Mouse (Mus musculus): ENCODE data around the gene Vgll4.

The Vgll4 gene

GRCm38 (mm10) chr6:114935362-114935761, 34.4 kb downstream of the Vgll4 start:
- DNase-seq: no peak

DNA sequence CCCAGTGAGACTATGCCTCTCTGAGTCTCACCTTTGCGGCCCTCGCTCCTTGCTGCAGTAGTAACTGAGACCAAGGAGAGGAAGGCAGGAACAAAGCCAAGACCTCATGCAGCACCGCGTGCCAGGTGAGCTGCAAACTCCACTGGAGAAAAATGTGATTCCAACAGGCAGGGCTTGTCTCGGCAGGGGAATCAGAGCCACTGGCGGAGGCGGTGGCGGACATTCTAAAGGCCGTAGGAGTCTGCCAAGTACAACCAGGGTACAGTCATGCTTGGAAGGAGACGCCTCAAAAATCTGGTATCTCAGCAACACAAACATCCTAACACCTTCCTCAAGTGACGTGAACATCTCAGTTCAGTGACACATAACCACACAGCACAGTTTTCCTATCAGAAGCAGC, 35.7 kb downstream of the Vgll4 start:
- DNase-seq: peak in 1 of 2 experiments; percentile 33

- DNase-seq: no peak
These were observed 36.8 kb downstream of the Vgll4 start for GRCm38 (mm10) chr6:114932991-114933392.

DNA sequence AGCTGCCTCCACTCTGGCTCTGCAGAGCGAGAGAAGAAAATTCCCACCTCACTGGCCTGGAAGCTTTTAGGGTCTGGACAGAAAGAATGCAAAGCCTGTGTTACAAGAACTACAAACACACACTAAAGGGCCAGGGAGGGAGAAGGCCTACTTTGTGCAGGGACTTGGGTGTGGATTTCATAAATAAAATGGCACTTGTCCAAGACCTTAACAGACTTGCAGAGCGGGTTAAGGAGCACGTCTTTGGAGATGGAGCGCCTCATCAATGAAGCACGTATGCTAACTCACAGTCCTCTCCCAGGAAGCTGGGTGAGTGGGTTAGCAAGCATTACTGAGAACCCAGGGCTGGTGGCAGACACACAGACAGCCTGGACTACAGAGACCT, 37.7 kb downstream of the Vgll4 start:
- DNase-seq: no peak

DNA sequence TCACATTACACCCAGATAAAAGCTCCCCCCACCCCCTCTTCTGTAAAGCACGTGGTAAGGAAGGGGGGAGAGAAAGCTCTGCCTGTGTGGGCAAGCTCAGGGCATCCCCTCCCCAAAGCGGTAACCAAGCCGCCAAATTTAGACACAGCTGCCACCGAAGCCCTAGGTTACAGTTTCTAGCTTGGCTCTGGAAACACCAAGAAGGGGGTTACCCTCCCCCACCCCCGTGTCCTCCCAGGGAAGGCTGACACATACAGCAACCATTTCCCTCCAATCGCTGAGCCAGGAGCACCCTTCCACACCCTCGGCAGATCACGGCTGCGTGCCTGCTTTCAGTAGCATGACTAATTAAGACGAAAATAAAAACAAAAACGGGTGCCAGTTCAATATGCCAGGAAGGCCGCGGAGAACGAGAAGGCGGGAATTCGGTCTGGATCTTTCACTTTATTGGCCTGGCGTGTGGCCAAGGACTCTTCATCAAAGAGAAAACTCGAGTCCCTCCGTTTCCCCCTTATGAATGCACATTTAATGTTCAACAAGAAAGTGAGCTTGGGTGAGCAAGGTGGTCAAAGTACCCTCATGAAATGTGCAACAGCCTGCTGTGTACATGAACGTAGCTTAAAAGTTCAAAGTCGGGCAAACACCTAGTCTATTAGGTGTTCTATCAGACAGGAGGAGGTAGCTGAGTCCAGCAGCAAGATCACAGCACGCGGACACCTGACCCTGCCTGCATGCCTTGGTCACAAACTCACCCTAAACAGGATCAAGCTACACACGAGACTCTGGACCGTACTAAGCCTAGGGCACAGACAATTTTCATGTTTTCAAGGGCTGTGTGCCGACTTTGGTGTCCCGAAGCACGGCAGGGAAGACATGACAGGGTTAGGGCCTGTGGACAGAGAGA, 38.3 kb downstream of the Vgll4 start:
- DNase-seq: peak; percentile 51 to 56

GRCm38 (mm10) chr6:114930646-114931045, 39.1 kb downstream of the Vgll4 start:
- DNase-seq: no peak

GRCm38 (mm10) chr6:114930038-114930591, 39.7 kb downstream of the Vgll4 start:
- peak; percentile 61 to 76 for DNase-seq

DNA sequence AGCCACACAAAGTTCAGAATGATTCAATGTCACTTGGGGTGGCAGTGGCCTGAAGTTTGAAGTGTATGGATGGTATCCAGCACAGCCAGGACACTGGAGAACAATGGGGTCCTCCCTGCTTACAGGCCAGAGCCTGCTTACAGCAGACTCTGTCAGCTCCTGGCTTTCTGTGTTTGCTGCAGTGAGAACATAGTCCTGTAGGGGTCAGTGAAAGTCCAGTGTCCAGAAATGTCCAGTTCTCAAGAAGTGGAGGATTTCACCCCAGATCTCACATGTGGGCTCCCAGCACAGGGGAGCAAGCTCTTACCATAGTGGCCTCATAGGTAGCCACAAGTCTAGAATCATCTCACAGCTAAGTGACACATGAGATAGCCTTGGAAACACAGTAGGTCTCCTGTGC, 40.4 kb downstream of the Vgll4 start:
- DNase-seq: peak; percentile 49 to 66

- DNase-seq: peak; percentile 75
These were observed 41.3 kb downstream of the Vgll4 start for GRCm38 (mm10) chr6:114928462-114928861.

DNA sequence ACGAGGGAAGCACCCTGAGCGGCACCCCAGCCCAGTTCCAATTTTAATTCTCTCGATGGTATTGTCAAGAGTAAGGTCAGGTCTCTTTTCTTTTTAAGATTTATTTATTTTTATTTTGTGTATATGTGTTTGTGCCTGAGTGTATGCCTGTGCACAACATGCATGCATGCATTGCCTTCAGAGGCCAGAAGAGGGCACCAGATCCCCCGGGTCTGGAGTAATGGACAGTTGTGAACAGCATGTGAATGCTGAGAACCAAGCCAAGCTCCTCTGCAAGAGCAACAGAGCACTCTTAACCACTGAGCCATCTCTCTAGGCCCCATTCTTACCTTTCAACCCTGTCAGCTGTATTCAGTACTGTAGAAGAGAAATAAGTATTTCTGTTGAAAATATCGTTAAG, 42.4 kb downstream of the Vgll4 start:
- peak in 1 of 2 experiments; percentile 35 for DNase-seq

GRCm38 (mm10) chr6:114926369-114927157, 43.2 kb downstream of the Vgll4 start:
- DNase-seq: peak; percentile 63 to 66

DNA sequence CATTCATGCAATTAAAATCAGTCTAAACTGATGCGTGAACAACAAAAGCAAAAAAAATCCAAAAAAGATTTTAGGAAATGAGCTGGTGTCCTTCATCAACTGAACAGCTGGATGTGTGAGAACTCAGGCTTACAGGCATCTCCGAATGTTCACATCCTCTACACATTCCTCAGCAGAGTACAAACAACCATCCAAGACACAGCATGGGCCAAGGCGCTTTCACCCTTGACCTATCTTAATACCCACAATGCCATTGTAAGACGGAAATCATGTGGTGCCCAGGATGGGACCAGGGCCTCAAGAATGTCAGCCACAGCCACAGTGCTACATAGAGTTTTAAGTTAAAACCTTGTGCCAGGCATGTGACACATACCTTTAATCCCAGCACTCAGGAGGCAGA, 44.6 kb downstream of the Vgll4 start:
- no peak for DNase-seq

DNA sequence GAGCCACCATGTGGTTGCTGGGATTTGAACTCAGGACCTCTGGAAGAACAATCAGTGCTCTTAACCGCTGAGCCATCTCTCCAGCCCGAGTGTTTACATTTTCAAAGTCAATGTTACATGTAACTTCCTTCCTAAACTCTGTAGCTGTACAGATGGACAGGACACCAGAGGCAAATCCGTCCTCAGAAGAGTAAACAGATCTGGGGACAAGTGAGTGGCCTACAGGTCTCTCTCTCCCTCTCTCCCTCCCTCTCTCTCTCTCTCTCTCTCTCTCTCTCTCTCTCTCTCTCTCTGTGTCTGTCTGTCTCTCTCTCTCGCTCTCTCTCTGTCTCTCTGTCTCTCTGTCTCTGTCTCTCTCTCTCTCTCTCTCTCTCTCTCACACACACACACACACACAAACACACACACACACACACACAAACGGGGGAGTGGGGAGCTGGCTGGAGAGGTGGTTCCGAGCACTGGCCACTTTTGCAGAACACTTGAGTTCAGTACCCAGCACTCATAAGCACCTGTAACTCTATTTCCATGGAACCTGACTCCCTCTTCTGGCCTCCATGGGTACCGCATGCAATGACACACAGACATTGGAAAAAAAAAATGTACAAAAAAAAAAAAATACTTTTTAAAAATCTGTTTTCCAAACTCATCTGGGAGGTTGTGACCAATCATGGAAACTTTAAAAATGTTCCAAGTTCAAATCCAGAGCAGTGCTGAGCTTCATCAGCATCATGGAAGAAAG, 47.3 kb downstream of the Vgll4 start:
- peak; percentile 45 to 64 for DNase-seq

- DNase-seq: peak; percentile 88 to 93
These were observed 48.0 kb downstream of the Vgll4 start for GRCm38 (mm10) chr6:114921632-114922354.

DNA sequence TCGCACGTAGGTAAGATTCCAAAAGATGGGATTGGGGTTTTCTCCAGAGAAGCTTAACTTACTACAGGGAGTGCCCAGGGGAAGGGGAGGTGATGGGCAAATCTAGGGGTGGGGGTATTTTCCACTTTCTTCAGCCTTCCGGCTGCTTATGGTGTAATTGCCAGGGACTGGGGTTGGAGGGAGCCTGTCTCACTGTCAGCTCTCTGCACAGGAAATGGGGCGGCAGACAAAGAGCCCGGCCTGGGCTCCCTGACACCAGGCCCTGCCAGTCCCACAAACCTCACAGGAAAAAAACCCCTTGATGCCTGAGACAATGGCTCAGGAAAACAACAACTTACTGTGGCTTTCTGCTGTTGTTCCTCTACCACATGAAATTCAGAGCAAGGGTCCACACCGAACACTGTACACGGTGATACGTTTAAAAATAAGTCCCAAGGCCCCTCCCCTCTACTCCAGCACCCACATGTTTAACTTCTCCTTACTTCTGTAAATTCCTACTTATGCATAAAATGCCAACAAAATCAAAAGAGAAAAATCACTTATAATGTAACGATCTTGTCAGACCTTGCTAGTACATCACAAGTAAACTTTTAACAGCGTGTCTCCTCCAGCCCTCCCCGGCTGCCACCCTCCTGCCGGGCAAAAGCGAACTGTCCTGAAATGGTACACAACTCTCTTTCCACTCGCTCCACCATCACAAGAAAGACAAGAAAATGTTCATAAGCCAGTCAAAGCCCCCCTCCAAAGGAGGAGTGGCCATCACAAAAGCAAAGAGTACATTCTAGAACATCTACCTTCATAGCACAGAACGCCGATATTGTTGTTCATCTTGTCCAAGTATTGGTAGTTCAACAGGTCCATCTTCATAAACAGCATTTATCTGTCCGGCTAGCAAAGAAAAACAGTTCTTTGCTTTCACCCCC, 49.0 kb downstream of the Vgll4 start:
- peak; percentile 67 to 76 for DNase-seq

DNA sequence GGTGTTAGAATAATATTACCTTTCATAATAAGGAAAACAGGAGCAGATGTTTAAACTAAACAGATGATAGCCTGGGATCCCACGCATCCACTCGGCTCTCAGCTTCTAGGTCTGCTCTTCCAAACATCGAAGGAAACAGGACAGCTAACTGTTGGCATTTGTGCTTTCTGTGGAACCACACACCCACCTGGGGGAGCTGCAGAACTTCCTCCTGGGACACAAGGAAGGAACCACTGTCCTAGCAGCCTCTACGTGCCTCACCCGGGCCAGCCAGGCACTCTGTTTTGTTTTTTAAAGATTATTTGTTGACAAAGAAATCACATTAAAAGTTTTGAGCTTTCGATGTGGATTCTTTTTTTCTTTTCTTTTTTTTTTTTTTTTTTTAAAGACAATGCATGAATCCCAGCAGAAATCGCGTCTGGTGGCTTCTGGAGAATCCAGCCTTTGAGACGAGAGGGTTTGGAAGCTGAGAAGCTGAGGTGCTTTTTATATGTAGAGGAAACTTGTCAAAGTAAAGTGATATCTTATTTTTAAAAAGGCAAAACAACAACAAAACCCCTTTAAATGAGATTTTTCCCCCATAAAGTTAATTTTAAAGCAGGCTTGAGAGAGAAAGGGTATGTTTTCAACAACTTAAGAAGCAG, 50.0 kb downstream of the Vgll4 start:
- DNase-seq: peak; percentile 50 to 56

DNA sequence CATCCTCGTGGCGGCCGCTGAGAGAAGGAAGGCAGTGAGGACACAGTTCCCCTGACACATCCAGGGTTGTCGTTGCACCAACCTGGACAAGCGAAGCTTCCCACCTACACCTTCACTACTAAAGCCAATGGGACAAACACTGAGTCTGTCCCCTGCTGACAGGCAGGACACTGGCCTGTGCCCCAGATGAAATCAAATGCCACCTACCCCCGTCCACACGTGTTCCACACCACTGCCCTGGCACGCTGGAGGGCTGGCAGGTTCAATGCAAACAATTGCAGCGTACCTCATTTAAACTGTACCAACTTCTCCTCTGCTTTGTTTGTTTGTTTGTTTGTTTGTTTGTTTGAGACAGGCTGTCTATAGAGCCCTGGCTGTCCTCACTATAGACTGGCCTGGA, 50.8 kb downstream of the Vgll4 start:
- DNase-seq: no peak

- DNase-seq: peak; percentile 60 to 71
These were observed 51.8 kb downstream of the Vgll4 start for GRCm38 (mm10) chr6:114917770-114918635.

DNA sequence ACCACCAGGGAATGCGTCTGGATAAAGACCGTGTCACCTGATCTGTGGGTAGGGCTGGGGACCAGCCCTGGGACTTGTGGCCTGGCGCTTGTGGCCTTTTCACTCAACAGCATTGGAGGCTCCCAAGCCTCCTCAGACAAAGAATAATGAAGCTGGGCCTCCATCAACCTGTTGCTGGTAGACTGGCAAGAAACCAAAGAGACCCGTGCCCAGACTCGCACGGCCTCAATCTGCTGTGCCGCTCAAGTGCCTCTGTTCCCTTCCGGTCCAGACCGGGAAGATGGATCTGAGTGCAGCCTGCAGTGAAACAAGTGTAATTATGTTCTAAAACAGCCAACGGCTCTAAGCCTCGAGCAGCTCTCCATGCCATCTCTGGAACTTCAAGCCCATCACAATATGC, 52.7 kb downstream of the Vgll4 start:
- no peak for DNase-seq

DNA sequence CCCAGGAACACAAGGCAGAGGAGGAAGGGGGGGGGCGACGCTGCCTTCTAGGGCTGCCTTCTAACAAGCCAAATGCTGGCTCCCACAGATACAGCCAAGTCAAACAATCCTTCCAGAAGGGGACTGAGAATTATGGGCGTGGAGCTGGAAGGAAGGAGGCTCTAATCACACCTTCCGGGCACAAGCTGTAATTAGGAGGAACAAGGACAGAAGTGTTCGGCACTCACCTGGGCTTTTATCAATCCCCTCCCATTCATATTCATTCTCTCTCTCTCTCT, 53.1 kb downstream of the Vgll4 start:
- peak in 1 of 2 experiments; percentile 50 for DNase-seq
